Mouse (Mus musculus) liver, embryonic 12.5 days (tissue): ENCODE data around the gene Map4. TPM values are rescaled to one million over a fixed set of nuclear protein-coding genes. Genes with fewer than 3 reads are reported as not detected.

Experiments
- ATAC-seq: fragments of 200-750 bp; cut with Nextera tagmentation; 2 replicates; pipeline ENCODE4 v1.8.0; 2017; ENCODE audit warnings: moderate number of reproducible peaks, mild to moderate bottlenecking, moderate library complexity
- H3K27ac ChIP-seq: fragments of 300-500 bp; sonication (generic); 2 replicates; pipeline ENCODE4 v1.5.1; 2016; ENCODE audit warnings: mild to moderate bottlenecking
- H3K27me3 ChIP-seq: fragments of 300-500 bp; sonication (generic); replicated peaks from 2 replicates; pipeline ENCODE4 v1.6.1; 2016; ENCODE audit warnings: mild to moderate bottlenecking, moderate library complexity
- H3K36me3 ChIP-seq: fragments of 300-500 bp; sonication (generic); 2 replicates; pipeline ENCODE4 v1.6.1; 2016; ENCODE audit warnings: mild to moderate bottlenecking, moderate library complexity
- H3K4me1 ChIP-seq: fragments of 300-500 bp; sonication (generic); 2 replicates; pipeline ENCODE4 v1.6.1; 2016
- H3K4me2 ChIP-seq: fragments of 300-500 bp; sonication (generic); 2 replicates; pipeline ENCODE4 v1.6.1; 2016; ENCODE audit warnings: mild to moderate bottlenecking, moderate library complexity
- H3K4me3 ChIP-seq: fragments of 300-500 bp; sonication (generic); 2 replicates; pipeline ENCODE4 v1.5.1; 2016; ENCODE audit warnings: mild to moderate bottlenecking, moderate library complexity
- H3K9ac ChIP-seq: fragments of 300-500 bp; sonication (generic); 2 replicates; pipeline ENCODE4 v1.6.1; 2016; ENCODE audit warnings: mild to moderate bottlenecking, moderate library complexity
- H3K9me3 ChIP-seq: fragments of 300-500 bp; sonication (generic); replicated peaks from 2 replicates; pipeline ENCODE4 v1.6.1; 2016; ENCODE audit warnings: mild to moderate bottlenecking, moderate library complexity
- WGBS: fragments of 180-500 bp; shearing (Covaris S2); methylation state at CpG from one replicate; pipeline ENCODE4 v1.1.7; 2016; ENCODE audit not compliant: insufficient replicate concordance; 5-methylcytosine and 5-hydroxymethylcytosine counted together
- polyA plus RNA-seq: library from polyadenylated mRNA; unstranded; fragments of >200 nt; fragmentation: Nextera tagmentation; extraction: Ambion mirVana; gene quantifications from 2 replicates; pipeline ENCODE4 v1.2.1, GENCODE M21; 2016

Map4 gene
- polyA plus RNA-seq, 1 experiment from 2014 or later = 19.1 TPM

DNA sequence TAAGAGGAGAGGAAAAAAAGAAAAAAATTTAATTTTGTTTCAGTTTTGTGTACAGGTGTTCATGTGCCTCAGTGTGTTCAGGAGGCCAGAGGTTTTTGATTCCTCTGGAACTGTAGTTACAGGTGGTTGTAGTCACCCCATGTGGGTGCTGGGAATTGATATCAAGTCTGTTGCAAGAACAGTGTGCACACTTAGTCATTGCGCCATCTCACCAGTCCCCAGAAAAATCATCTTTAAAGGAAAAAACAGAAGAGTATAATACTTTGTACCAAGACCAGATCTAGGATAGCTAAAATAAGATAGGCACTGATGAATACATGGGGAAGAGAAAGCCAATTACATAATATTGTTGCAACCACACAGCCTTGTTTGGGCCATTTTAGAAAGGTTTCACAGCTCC is 90.2 kb downstream of the Map4 start:
- 90% methylated on average over 1 of the region's 1 CpGs for WGBS
- Histone ChIP-seq H3K4me3 (no peak overlapping the region), H3K27me3 (no peaks in the 10 kb centered on the region), H3K4me1 (no peaks in the 10 kb centered on the region), H3K9ac (no peak overlapping the region), H3K4me2 (no peak overlapping the region), H3K36me3 (no peaks in the 10 kb centered on the region), H3K9me3 (no peaks in the 10 kb centered on the region), H3K27ac (no peak overlapping the region)
- ATAC-seq = no peak

DNA sequence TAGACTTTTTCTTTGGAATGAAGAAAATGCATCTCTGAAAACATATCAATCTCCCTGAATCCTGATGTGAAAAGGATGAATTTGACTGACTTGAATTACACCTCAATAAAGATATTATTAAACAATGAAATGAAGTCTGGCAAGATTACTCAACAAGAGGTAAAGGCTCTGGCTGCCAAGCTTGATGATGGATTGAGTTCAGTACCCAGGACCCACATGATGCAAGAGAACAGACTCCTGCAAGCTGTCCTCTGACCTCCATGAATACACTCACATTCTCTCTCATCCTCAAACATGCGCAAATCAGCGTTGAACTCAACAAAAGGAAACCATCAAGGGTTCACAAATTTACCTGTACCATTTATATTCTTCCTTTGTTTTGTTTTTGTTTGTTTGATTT is 90.9 kb downstream of the Map4 start:
- ATAC-seq = no peak
- WGBS = 83% methylated on average over 2 of the region's 2 CpGs
- Histone ChIP-seq H3K4me2 (no peak overlapping the region), H3K4me1 (no peaks in the 10 kb centered on the region), H3K9ac (no peak overlapping the region), H3K9me3 (no peaks in the 10 kb centered on the region), H3K27me3 (no peaks in the 10 kb centered on the region), H3K27ac (no peak overlapping the region), H3K4me3 (no peak overlapping the region), H3K36me3 (no peaks in the 10 kb centered on the region)

- Histone ChIP-seq H3K4me3 (no peak overlapping the region), H3K27me3 (no peaks in the 10 kb centered on the region), H3K9me3 (no peaks in the 10 kb centered on the region), H3K36me3 (peaks cover 38% of the 10 kb centered on the region), H3K4me2 (no peak overlapping the region), H3K27ac (no peak overlapping the region), H3K9ac (no peak overlapping the region), H3K4me1 (no peaks in the 10 kb centered on the region)
- no peak for ATAC-seq
- 72% methylated on average over 4 of the region's 4 CpGs for WGBS
Observed at GRCm38 (mm10) chr9:110035091-110035490, 103.8 kb downstream of the Map4 start.

- Histone ChIP-seq H3K27me3 (no peaks in the 10 kb centered on the region), H3K4me3 (no peak overlapping the region), H3K9ac (no peak overlapping the region), H3K27ac (no peak overlapping the region), H3K4me1 (no peaks in the 10 kb centered on the region), H3K36me3 (peaks cover 38% of the 10 kb centered on the region), H3K9me3 (no peaks in the 10 kb centered on the region), H3K4me2 (no peak overlapping the region)
- 29% methylated on average over 8 of the region's 8 CpGs for WGBS
- ATAC-seq = no peak
Observed at GRCm38 (mm10) chr9:110037895-110038294, 106.6 kb downstream of the Map4 start.

- Histone ChIP-seq H3K4me2 (no peak overlapping the region), H3K4me3 (no peak overlapping the region), H3K36me3 (peaks cover 38% of the 10 kb centered on the region), H3K9me3 (no peaks in the 10 kb centered on the region), H3K4me1 (no peaks in the 10 kb centered on the region), H3K27me3 (no peaks in the 10 kb centered on the region), H3K27ac (no peak overlapping the region), H3K9ac (no peak overlapping the region)
- no peak for ATAC-seq
- 84% methylated on average over 2 of the region's 2 CpGs for WGBS
Observed at GRCm38 (mm10) chr9:110038485-110038884, 107.2 kb downstream of the Map4 start.

DNA sequence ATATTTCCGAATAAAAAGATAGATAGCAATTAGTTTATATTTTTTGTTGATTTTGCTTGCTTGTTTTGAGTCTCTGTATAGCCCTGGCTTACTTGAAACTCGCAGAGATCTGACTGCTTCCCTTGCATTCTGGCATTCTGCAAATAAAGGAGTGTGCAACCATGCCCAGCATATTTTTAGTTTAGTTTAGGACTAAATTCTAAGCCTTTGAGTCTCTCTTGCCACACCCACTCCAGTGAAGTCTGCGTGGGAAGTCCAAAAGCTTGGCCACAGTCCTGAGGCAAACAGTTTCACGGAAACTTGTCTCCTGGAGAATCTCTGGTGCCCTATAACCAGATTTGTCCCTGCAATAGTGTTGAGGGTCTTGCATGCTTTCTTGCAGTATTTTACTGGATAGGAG is 113.1 kb downstream of the Map4 start:
- 77% methylated on average over 4 of the region's 4 CpGs for WGBS
- H3K36me3 ChIP-seq = peaks cover 4% of the 10 kb centered on the region; the same call in 1 of the 2 replicates
- H3K4me1 ChIP-seq = no peaks in the 10 kb centered on the region
- no peak overlapping the region for H3K4me3 ChIP-seq
- H3K27ac ChIP-seq = no peak overlapping the region
- no peaks in the 10 kb centered on the region for H3K9me3 ChIP-seq
- no peak overlapping the region for H3K4me2 ChIP-seq
- H3K9ac ChIP-seq = no peak overlapping the region
- no peak for ATAC-seq
- no peaks in the 10 kb centered on the region for H3K27me3 ChIP-seq

GRCm38 (mm10) chr9:110045763-110046377 is 114.6 kb downstream of the Map4 start:
- Histone ChIP-seq H3K4me1 (no peaks in the 10 kb centered on the region), H3K9me3 (no peaks in the 10 kb centered on the region), H3K27ac (no peak overlapping the region), H3K9ac (no peak overlapping the region), H3K36me3 (no peaks in the 10 kb centered on the region), H3K4me2 (no peak overlapping the region), H3K27me3 (no peaks in the 10 kb centered on the region), H3K4me3 (no peak overlapping the region)
- ATAC-seq = no peak

- no peaks in the 10 kb centered on the region for H3K9me3 ChIP-seq
- H3K4me3 ChIP-seq = no peak overlapping the region
- no peak for ATAC-seq
- no peak overlapping the region for H3K9ac ChIP-seq
- no peak overlapping the region for H3K27ac ChIP-seq
- H3K27me3 ChIP-seq = no peaks in the 10 kb centered on the region
- no peaks in the 10 kb centered on the region for H3K36me3 ChIP-seq
- H3K4me2 ChIP-seq = no peak overlapping the region
- no peaks in the 10 kb centered on the region for H3K4me1 ChIP-seq
Observed at GRCm38 (mm10) chr9:110047260-110047659, 116.0 kb downstream of the Map4 start.

GRCm38 (mm10) chr9:110047857-110048256 is 116.6 kb downstream of the Map4 start:
- no peaks in the 10 kb centered on the region for H3K36me3 ChIP-seq
- no peaks in the 10 kb centered on the region for H3K4me1 ChIP-seq
- 80% methylated on average over 3 of the region's 3 CpGs for WGBS
- H3K27me3 ChIP-seq = no peaks in the 10 kb centered on the region
- no peak for ATAC-seq
- no peak overlapping the region for H3K9ac ChIP-seq
- no peaks in the 10 kb centered on the region for H3K9me3 ChIP-seq
- H3K4me3 ChIP-seq = no peak overlapping the region
- H3K27ac ChIP-seq = no peak overlapping the region
- no peak overlapping the region for H3K4me2 ChIP-seq

DNA sequence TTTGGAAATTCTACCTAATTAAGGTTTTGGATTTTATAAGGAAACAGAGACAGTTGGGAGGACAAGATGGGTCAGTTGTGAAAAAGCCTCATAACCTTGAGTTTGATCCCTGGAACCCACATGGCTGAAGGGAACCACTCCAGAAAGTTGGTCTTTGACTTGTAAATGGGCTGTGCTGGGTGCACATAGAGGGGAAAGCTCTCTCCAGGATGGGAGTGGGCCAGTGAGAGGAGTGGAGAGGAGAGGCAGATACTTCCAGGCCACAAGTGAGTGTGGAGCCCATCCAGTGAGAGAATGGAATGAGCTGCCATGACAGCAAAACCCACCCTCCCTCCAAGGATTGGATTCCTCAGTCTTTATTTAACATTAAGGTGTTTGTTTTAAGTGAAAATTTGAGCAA is 119.9 kb downstream of the Map4 start:
- no peak for ATAC-seq
- Histone ChIP-seq H3K4me2 (no peak overlapping the region), H3K27me3 (no peaks in the 10 kb centered on the region), H3K9ac (no peak overlapping the region), H3K4me1 (no peaks in the 10 kb centered on the region), H3K4me3 (no peak overlapping the region), H3K36me3 (no peaks in the 10 kb centered on the region), H3K9me3 (no peaks in the 10 kb centered on the region), H3K27ac (no peak overlapping the region)

GRCm38 (mm10) chr9:110051869-110052661 is 120.8 kb downstream of the Map4 start:
- Histone ChIP-seq H3K9me3 (no peaks in the 10 kb centered on the region), H3K4me3 (no peak overlapping the region), H3K4me2 (no peak overlapping the region), H3K9ac (no peak overlapping the region), H3K4me1 (no peaks in the 10 kb centered on the region), H3K27ac (no peak overlapping the region), H3K27me3 (no peaks in the 10 kb centered on the region), H3K36me3 (no peaks in the 10 kb centered on the region)
- WGBS = 77% methylated on average over 23 of the region's 23 CpGs
- ATAC-seq = no peak

GRCm38 (mm10) chr9:110052951-110053304 is 121.7 kb downstream of the Map4 start:
- Histone ChIP-seq H3K27me3 (no peaks in the 10 kb centered on the region), H3K27ac (no peak overlapping the region), H3K9me3 (no peaks in the 10 kb centered on the region), H3K9ac (no peak overlapping the region), H3K4me2 (no peak overlapping the region), H3K36me3 (no peaks in the 10 kb centered on the region), H3K4me1 (no peaks in the 10 kb centered on the region), H3K4me3 (no peak overlapping the region)
- WGBS = 71% methylated on average over 4 of the region's 4 CpGs
- no peak for ATAC-seq
